Mouse (Mus musculus) ZHBTc4 (cell line): ENCODE results near the gene Slc1a1.

Experiments
- DNase-seq: peaks from one replicate; pipeline ENCODE4 v3.0.0-alpha.2; 2011; ENCODE audit warnings: low read depth, low spot score

The Slc1a1 gene

DNA sequence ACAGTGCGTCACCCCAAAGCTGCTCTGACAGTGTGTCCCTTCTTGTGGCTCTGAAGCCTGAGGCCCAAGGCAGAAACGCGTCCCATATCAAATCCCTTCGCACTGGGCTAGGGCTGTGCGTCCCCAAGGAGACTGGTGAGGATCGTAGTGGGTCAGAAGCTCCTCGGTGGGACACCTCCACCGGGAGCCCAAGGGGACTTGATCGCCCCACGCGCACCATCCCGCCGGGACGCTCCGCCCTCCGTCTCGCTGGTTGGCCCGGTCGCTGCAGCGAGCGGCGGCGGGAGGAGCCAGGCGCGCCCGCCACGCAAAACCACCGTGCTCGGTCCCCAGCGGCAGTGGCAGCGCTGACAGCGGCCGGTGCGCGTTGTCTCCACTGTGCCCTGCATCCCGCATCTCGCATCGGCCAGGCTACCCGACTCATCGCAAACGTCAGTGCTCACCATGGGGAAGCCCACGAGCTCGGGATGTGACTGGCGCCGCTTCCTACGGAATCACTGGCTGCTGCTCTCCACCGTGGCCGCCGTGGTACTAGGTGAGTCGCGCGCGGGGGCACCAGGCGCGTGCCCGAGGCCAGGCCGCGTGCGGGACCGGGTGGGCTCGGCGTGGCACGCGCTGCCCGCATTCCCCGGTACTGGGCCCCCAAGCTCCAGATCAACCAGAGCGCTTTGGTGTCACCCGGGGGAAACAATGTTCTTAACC, at the start of gene Slc1a1:
Slc1a1 (plus strand) TSS at position 252 of the 702 bp plus-strand sequence.
- peak; percentile 86 for DNase-seq

DNA sequence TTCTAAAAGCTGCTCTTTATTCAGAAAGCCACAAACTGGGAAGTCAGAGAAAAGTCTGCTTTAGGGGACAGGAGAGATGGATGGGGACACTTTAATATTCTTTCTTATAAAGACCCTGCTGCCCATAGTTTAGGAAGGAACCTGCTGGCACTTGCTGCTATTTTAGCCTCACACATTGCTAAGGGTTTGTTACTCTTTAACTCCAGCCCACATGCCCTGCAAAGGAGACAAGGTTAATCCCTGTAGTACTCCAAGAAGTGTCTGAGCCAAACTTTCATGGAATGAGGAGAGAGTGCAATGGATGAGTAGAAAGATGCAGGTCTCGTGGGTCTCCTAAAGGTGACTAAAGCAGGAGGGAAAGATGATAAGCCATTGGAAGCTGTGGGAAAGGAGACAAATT, 44.7 kb upstream of the Slc1a1 start:
- no peak for DNase-seq

DNA sequence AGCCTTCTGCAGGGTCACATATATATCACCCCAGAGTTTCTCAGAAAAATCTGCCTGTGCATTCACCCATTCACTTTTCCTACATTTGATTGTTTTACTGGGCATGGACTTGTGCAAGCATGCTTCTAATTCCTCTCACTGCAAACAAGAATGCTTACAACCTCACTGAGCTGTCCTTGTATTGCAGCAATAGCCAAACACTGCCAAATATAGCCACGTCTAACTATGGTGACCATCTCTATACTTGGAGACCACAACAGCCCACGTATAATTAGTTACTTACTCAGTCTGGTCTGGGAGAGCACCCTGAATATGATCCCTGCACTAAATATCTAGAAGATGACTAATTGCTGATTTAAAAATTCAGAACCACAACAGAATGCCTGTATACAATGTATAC, 41.5 kb upstream of the Slc1a1 start:
- no peak for DNase-seq

DNA sequence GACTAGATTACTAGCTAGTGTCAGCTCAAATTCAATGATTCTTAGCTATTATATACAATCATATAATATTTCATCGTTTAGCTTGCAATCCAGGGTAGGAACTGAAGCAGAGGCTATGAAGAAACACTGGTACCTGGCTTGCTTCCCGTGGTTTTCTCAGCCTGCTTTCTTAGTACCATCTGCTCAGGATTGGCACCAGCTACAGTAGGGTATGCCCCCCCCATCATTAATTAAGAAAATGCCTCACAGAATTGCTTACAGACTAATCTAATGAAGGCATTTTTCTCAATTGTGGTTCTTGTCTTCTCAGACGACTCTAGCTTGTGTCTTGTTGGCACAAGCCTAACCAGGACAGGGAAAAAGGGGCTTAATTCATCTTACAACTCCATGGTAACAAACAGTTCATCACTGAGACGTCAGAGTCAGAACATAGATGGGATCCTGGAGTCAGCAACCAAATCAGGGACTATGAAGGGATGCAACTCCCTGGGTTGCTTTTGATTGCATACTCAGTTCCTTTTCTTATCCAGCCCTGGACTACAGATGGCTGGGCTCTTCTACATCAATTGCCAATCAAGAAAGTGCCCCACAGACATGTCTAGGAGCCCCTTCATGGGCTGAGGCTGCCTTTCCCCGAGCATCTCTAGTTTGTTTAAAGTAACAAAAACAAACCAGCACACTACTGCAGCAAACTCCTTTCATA, 38.6 kb upstream of the Slc1a1 start:
- DNase-seq: no peak

DNA sequence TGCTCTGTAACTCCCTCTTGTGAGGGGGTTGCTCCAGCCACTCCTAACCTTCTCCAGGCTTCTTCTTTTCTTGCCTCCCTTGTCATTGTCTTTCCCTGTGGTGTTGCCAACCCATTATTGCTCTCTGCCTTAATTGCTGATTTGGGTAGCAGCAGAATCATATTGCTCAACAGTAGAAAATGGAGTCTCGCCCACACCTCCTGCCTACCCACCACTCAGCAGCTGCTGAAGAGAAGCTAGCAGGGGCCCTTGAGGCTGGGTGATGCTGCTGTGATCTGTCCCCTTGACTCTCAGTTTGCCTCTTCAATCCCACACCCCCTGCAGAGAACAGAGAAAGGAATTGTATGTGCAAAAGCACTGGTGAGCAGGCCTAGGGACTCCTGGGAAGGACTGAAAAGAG, 37.9 kb upstream of the Slc1a1 start:
- no peak for DNase-seq

DNA sequence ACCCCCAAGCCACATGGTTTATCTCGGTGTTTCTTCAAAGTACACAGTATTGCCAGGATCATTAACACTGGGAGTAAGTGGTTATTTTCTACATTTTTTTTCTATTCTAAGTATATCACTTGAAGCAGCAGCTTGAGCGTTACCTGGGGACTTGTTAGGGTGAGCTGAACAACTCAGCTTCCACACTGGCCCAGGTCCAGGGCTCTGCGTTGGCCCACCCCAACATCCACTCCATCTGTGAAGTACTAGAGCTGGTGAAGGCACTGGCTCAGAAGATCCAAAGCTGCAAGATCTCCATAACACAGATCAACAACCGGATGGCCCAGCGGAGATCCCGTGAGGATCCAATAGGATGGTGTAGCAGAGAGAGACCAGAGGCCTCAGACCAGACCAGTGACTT, 37.2 kb upstream of the Slc1a1 start:
- no peak for DNase-seq

DNA sequence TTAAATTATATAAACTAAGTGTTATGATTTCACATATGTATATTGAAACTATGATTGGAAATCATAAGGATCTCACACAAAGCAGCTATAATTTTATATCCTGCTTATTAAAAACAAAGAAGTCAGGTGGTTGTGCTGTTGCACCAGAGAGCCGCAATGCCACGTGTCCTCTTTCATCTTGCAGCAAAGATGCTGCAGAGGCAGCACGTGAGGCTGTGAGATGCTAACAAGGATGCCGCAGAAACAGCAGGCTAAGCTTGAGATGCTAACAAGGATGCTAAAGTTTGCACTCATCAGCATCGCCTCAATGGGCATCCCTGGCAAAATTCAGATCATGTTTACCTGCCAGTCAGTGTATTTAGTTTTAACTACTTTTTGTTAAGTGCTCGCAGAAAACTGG, 34.4 kb upstream of the Slc1a1 start:
- DNase-seq: no peak

DNA sequence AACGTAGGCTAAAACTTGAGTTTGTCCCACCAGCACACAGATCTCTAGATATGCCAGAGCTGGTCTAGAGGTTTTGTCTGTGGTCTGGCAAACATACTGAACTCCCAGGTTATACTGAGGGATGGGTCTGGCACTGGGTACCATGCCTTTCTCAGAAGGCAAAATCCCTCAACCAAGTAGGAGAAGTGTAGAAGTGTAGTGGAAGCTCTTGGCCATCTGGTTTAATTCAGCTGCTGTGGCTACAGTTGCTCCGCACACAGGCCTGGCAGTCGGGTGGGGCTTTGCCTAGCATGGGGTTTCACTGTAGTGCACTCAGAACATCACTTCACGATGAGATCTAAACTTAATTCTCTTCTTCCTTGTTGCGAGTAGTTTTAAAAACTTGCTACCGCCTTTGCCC, 28.6 kb upstream of the Slc1a1 start:
- DNase-seq: peak; percentile 8

DNA sequence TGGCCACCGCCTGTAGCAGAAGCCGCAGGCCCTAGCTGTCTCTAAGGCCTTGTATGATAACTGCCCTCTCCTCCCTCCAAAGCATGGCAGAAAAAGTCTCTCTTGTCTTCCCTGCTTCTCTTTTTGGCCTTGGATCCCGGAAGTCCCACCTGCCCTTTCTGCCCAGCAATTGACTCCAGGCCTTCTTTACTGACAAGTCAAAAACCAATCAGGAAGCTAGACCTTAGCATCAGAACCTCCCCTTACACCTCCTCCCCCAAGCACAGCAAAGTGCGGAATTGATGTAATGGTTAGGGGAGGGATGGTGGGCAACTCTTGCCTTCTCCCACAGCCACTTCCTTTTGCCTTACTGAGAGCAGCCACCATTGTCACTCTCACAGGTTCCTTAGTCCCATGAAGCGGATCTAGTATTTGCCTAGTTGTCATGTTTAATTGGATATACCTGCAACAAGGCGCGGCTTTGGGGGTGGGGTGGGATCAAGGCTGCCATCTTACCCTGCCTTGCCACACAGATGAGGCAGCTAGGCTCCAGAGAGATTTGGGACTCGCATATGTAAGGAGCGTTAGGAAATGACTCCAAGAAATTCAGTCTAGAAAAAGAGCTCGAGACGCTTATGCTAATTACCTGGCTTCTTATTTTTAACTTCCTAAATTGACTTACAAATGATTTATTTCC, 27.9 kb upstream of the Slc1a1 start:
- DNase-seq: peak; percentile 78

DNA sequence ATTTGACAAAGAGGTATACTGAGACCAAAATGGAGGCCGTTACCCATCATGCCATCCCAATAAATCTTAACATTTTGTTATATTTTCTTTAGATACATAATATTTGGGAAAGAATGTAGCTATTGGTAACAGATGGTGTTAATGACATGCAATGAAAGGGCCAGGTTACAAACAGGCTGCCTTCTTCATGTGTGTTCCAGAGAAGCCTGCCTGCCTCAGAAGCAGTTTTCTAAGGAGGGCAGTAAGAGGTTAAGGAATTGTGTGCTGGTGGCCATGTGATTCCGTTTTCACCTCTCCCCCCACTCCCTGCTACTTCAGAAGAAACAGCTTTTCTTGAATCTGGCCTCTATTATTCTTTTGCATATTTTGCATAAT, 27.4 kb upstream of the Slc1a1 start:
- DNase-seq: no peak

DNA sequence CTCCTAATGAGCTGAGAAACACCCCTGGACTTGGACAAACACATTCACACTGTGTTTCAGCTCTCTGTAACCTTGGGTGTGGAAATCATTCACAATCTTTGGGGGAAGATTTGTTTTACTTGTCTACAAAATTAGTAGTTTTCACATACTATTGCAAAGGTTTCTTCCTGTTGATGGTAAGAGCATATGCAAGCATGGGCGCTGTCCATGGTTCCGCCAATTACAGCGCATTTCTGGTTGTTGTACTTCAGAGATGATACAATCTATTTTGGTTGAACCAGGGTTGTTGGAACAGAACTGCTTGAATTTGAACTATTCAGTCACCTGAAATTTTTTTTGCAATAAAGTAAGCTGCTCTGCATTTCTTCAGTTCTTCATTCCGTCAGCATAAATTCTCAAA, 16.6 kb upstream of the Slc1a1 start:
- DNase-seq: peak; percentile 70

DNA sequence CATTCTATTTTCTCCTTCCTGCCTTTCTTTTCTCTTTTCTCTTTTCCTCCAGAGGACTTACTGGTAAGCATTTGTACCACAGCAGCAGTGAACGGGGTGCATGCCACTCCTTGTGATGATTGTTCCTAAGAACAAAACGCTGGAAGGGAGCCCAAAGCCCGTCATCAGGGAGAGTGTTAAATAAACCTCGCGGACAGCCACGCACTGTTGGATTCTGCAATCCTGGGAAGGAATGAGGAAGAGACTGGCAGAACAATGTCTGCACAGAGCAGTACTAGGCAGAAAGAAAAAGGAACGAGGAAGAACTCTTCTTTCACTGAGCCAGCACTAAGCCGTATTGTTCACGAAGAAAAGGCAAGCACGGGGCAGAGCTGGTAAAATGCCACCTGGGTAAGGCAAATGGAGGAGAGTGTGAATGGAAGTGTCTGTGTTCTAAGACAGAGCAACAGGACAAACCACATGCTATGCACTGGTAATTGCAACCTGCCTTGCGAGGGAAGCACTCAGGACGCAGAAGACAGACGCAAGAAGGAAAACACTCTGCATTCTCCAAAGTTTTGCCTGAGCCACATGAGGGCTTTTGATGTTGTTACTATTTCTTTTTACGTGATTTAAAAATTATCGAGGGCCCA, 7.0 kb upstream of the Slc1a1 start:
- DNase-seq: peak; percentile 24

DNA sequence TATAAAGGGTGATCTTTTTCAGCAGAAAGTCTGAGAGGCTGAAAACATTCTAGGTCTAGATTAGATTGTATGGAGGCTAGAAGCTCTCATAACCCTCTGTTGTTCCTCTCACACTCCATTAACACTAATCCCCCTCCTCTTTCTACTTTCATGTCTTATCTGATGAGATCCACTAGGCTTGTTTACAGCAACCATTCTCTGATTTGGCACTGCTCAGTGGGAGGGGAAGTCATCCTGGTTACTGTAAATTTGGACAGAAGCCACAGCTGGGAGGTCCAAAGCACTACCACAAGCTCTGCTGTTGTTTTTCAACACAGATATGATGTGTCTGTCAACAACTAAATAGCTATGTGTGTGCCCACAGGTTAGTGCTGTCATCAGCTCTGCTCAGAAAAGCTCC, 3.5 kb upstream of the Slc1a1 start:
- no peak for DNase-seq

DNA sequence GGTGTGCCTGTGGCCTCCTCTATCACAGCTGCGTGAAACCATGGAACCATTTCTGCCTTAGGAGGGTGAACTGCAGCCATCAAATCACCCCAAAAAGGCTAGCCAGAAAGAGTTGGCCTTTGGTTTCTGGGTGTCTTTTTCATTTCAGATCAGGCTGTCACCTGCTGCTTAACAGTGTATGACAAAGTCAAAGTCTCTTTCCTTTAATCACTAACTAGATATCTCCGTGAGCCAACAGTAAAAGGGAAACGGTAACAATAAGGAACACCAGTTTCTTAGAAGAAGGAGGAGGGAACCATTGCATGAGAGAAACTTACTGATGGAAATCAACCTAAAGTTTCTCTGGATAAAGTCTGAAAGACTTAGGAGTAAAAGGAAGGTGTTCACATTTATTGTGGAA, 2.2 kb upstream of the Slc1a1 start:
- no peak for DNase-seq

DNA sequence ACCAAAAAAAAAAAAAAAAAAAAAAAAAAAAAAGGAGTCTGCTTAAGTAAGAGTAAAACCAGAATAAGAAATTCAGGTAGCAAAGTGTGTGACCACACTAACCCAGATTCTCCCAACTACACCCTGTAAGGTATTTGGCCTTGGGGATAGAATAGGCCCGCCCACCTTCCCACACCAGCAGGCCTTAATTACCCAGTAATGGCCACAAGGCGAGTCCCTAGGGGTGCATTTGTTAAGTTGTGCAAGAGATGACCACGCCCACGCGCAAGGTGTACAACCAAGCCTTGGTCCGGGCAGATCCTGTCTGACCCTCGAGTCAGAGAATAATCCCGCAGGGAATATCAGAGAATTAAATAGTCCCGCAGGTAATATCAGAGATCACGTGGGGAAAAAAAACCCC, 461 bp upstream of the Slc1a1 start:
- DNase-seq: peak; percentile 81

DNA sequence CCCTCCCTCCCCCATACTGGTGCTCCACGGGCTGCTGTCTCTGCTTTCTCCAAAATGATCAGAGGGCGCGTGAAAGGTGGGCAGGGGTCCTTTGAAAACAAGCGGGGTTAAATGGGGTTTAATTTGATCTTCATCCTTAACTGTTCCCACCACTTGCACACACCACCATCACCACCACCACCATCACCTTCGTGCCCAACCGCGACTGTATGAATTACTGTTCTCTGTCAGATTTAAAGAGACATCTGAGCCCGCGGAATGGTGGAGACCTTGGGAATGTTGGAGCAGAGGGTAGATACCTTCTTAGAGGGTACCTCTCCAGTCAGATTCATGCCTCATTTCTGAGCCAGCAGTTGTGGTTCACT, 633 bp downstream of the Slc1a1 start:
- DNase-seq: no peak

DNA sequence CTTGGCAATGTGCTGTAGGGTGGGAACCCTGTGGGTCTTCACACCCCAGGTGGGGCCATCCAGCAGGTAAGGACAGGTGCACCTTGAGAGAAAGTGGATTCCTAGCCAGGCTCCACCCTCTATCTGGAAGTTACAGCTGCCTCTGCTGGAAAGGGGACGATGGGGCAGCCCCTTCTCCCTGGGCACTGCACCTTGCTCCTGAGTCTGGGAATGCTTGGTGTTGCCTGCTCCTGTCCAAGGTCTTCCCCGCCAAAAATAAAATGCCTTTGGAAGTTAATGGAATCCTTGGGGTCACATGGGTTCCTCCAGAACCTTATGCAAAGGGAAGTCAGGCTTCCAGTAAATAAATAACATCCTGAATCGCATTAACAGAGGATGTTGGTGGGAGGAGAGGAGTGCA, 1.3 kb downstream of the Slc1a1 start:
- DNase-seq: no peak

DNA sequence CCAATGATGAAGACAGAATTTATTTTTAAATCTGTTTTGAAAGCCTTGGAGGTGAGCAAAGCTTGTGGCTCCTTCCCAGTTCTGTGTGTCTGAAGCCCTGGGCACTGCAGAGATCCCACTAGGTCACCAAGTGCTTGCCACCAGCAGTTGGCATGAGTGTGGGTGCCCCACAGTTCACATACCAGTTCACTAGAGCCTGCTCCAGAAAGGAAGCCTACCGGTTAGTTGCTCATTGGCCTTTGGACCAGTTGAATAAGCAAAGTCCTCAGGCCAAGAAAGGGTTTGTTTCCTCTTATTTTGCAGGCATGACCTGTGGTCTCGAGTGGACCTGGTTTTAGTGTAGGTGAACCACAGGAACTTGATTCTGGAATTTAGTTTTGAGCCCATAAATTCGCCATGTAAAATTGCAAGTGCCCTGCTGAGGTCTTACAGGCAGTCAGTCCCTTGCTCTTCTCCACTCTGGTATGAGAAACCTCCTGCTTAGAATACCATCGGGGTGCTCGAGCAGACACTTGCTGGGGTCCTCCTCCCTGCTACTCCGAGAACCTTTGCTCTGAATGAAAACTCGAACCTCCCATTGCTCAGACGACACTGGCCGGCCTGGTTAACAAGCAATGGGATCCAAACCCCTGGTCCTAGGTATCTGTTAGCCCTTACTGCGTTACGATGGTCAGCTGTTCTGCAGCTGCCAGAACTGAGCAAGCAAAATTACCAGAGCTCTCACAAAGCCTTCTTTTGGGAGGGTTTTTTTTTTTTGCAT, 2.0 kb downstream of the Slc1a1 start:
- DNase-seq: no peak

DNA sequence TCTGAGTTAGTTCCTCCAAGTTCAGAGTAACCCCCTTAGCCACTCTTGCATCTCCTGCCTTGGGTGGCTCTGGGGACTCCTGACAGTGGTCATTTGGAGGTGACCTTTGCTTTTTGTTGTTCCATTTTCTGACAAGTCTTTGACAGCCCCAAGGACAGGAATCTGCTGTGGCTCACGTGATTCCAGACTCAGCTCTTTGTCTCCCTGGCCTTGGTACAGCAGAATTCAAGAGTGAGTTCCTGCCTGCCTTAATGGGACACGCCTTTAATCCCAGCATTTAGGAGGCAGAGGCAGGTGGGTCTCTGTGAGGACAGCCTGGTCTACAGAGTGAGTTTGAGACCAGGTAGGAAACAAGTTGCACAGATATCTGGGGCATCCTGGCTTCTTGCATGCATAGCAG, 3.9 kb downstream of the Slc1a1 start:
- DNase-seq: peak; percentile 67

DNA sequence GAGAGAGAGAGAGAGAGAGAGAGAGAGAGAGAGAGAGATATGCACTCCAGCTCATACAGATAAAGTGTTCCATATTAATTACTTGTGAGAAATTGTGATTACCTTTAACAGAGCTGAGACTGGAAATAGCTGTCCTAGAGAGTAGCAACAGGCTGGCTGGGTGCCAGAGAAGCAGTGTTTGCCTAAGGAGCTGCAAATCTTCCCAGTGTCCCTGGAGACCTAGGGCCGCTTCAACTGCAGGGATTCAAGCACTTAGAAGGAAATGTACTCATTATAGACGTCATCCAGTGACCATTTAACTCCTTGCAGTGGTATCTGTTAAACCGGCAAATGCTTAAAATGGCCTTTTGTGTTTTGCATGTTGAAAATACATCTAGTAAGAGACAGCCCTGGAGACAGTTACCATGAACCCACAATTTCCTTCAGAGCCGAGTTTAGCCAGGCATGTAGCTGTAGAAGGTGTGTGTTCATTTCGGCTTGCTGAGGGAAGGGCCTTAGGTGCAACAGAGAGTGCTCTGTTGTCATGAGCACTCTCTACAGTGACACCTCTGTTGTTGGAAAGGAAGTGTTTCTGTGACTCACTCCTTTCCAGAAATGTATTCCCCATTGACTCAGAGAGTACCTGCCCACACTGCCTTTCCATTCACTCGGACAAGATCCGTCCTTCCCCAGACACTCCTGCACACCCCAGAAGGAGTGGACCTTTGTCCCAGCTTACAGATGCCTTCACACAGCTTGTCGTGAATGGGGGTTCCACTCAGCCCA, 10.3 kb downstream of the Slc1a1 start:
- no peak for DNase-seq

DNA sequence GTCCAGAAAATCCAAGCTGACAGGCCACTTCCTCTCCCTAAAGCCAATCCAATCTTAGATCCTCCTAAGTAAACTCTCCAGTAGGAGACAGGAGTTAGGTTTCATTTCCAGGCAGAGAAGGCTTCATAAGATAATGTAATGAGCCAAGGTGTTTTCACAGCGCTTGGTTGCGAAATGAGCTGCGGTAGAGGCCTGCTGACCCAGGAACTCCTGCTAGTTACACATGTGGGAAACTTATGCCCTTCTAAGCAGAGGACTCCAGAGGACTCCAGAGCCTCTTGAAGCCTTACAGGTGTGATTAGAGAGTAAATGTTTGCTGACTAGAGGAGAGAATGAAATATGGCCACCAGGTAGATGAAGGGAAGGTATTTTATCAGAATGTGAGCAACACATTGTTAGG, 15.7 kb downstream of the Slc1a1 start:
- no peak for DNase-seq
